Mouse (Mus musculus) ES-E14 (cell line): ENCODE measurements around the gene Arhgef26. TPM values are rescaled to one million over a fixed set of nuclear protein-coding genes. Genes with fewer than 3 reads are reported as not detected.

Experiments
- DNase-seq: peaks from one replicate; pipeline ENCODE4 v3.0.0-alpha.2; 2013; ENCODE audit warnings: low read depth, low spot score
- H3K27ac ChIP-seq: 2 replicates; pipeline ENCODE4 v1.5.1; 2012; ENCODE audit warnings: low read depth, mild to moderate bottlenecking, low read length, moderate library complexity, mixed read lengths; ENCODE audit not compliant: poor library complexity, insufficient read depth, severe bottlenecking
- H3K36me3 ChIP-seq: 2 replicates; pipeline ENCODE4 v1.6.1; 2012; ENCODE audit warnings: mild to moderate bottlenecking, low read length, moderate library complexity, mixed read lengths; ENCODE audit not compliant: control insufficient read depth, poor library complexity, insufficient read depth, severe bottlenecking
- H3K4me1 ChIP-seq, 2 experiments: fragments of 150-350 bp in 1 of 2; sonication (generic) in 1 of 2; 2 replicates each; pipeline ENCODE4 v1.6.1; 2012; ENCODE audit warnings: low read length in 2 of 2, mild to moderate bottlenecking in 1 of 2, mixed read lengths in 1 of 2; ENCODE audit not compliant: control insufficient read depth in 2 of 2, insufficient read depth in 2 of 2, poor library complexity in 1 of 2
- H3K4me3 ChIP-seq, 2 experiments: fragments of 150-350 bp in 1 of 2; sonication (generic) in 1 of 2; 2 replicates each; pipeline ENCODE4 v1.5.1; 2012; ENCODE audit warnings: low read length in 2 of 2, low read depth in 1 of 2, mild to moderate bottlenecking in 1 of 2, mixed read lengths in 1 of 2; ENCODE audit not compliant: insufficient read depth in 1 of 2, poor library complexity in 1 of 2, severe bottlenecking in 1 of 2
- H3K9ac ChIP-seq: 2 replicates; pipeline ENCODE4 v1.6.1; 2012; ENCODE audit warnings: low read depth, mild to moderate bottlenecking, low read length, mixed read lengths; ENCODE audit not compliant: poor library complexity, insufficient read depth, severe bottlenecking
- H3K9me3 ChIP-seq: fragments of 150-350 bp; sonication (generic); 2 replicates; pipeline ENCODE4 v1.6.1; 2012; ENCODE audit warnings: low read depth, mild to moderate bottlenecking, low read length; ENCODE audit not compliant: control insufficient read depth, insufficient read depth
- CHD2 ChIP-seq: IDR thresholded peaks from 2 replicates; pipeline ENCODE4 v1.6.1; 2014; ENCODE audit warnings: mild to moderate bottlenecking, low read depth, low read length, inconsistent platforms
- HCFC1 ChIP-seq: IDR thresholded peaks from 2 replicates; pipeline ENCODE4 v1.6.1; 2012; ENCODE audit warnings: low read length, inconsistent platforms, borderline replicate concordance; ENCODE audit not compliant: insufficient read depth
- MAFK ChIP-seq: IDR thresholded peaks from 2 replicates; pipeline ENCODE4 v1.6.1; 2014; ENCODE audit warnings: mild to moderate bottlenecking, low read depth, low read length, inconsistent platforms; ENCODE audit not compliant: insufficient read depth
- ZC3H11A ChIP-seq: IDR thresholded peaks from 2 replicates; pipeline ENCODE4 v1.6.1; 2012; ENCODE audit warnings: low read depth, mild to moderate bottlenecking, inconsistent platforms, low read length, borderline replicate concordance
- ZNF384 ChIP-seq: IDR thresholded peaks from 2 replicates; pipeline ENCODE4 v1.6.1; 2012; ENCODE audit warnings: low read depth, low read length, inconsistent platforms
- in situ Hi-C, 2 experiments: fragments of 600-800 bp; cut with MboI; formaldehyde crosslinking; loops; one replicate each; pipeline ENCODE4 v1.15.1; 2025; ENCODE audit warnings: low sequenced_read_pairs in 2 of 2, inconsistent platforms in 1 of 2; ENCODE audit not compliant: unreplicated experiment in 2 of 2
- total RNA-seq: library from RNA; depleted of rRNA; stranded (reverse); fragments of 300-350 nt; gene quantifications from 2 replicates; pipeline ENCODE4 v1.2.3, GENCODE M21; 2012

Gene Arhgef26
- total RNA-seq, 1 experiment, result 5.9 TPM

- no peak for DNase-seq
- TF ChIP-seq HCFC1 (no peak), MAFK (no peak), ZC3H11A (no peak), ZNF384 (no peak), CHD2 (no peak)
Observed at GRCm38 (mm10) chr3:62374831-62375230, 36.7 kb downstream of the Arhgef26 start.

GRCm38 (mm10) chr3:62376719-62377118 is 38.6 kb downstream of the Arhgef26 start:
- Histone ChIP-seq H3K36me3 (no peaks in the 10 kb centered on the region), H3K4me3 (no peak overlapping the region), H3K9ac (no peak overlapping the region), H3K27ac (no peak overlapping the region), H3K9me3 (no peaks in the 10 kb centered on the region), H3K4me1 (no peaks in the 10 kb centered on the region)
- DNase-seq, result no peak
- in situ Hi-C loops, result no loop called here
- TF ChIP-seq HCFC1 (no peak), ZC3H11A (no peak), MAFK (no peak), ZNF384 (no peak), CHD2 (no peak)

More at GRCm38 (mm10) chr3:62374831-62375230, 36.7 kb downstream of the Arhgef26 start:
- Histone ChIP-seq H3K4me3 (no peak overlapping the region), H3K9me3 (no peaks in the 10 kb centered on the region), H3K4me1 (no peaks in the 10 kb centered on the region), H3K9ac (no peak overlapping the region), H3K27ac (no peak overlapping the region), H3K36me3 (no peaks in the 10 kb centered on the region)
- in situ Hi-C loops, result no loop called here

DNA sequence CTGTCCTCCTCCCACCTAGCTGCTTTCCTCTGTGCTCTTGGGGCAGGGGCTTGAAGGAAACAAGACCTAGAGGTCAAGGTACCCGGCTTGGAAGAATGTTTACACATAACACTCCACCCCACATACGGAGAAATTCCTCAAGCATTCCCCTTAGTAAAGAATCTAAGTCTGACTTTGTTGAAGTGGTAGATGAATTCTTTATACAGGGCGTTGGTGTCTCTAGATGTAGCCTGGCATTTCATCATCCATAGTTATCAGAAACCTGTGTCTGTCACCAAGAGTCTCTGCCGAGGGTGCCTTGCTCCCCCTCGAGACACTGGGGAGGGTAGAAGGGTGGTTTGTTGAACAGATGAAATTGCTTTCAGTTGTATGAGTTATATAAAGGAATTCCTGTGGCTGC is 41.8 kb downstream of the Arhgef26 start:
- no peak for DNase-seq
- Histone ChIP-seq H3K27ac (no peak overlapping the region), H3K9me3 (no peaks in the 10 kb centered on the region), H3K36me3 (no peaks in the 10 kb centered on the region), H3K4me1 (no peaks in the 10 kb centered on the region), H3K4me3 (no peak overlapping the region), H3K9ac (no peak overlapping the region)
- TF ChIP-seq ZC3H11A, result no peak
- TF ChIP-seq ZNF384, result no peak
- no peak for TF ChIP-seq HCFC1
- no peak for TF ChIP-seq MAFK
- TF ChIP-seq CHD2, result no peak
- in situ Hi-C loops, result no loop called here

GRCm38 (mm10) chr3:62380420-62380819 is 42.3 kb downstream of the Arhgef26 start:
- no peak overlapping the region for H3K9ac ChIP-seq
- H3K4me1 ChIP-seq, result no peaks in the 10 kb centered on the region
- TF ChIP-seq HCFC1, result no peak
- TF ChIP-seq CHD2, result no peak
- no peak for TF ChIP-seq MAFK
- no peak for TF ChIP-seq ZNF384
- no peak for TF ChIP-seq ZC3H11A
- H3K36me3 ChIP-seq, result no peaks in the 10 kb centered on the region
- H3K4me3 ChIP-seq, result no peak overlapping the region
- no peak overlapping the region for H3K27ac ChIP-seq
- H3K9me3 ChIP-seq, result no peaks in the 10 kb centered on the region
- in situ Hi-C loops, result no loop called here
- DNase-seq, result no peak

DNA sequence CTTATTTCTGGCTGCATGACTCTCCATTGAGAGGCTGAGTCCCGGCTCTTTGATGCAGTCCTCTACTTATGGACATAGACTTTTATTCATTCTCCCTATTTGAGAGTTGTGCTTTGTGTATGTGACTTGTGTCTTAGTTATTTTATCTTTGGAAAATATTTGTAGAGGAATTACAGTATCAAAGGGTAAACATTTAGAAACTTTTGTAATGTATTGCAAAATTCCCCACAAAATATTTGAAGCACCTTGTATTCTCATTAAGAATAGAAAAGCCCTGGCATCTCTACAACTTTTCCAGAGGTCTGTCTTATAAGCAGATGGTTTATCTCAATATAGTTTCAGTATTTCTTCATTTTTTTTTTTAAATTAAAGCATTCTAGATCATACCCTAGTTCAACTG is 44.7 kb downstream of the Arhgef26 start:
- no peak overlapping the region for H3K9ac ChIP-seq
- no peaks in the 10 kb centered on the region for H3K4me1 ChIP-seq
- no peak overlapping the region for H3K27ac ChIP-seq
- in situ Hi-C loops, result no loop called here
- TF ChIP-seq ZNF384, result no peak
- TF ChIP-seq CHD2, result no peak
- TF ChIP-seq ZC3H11A, result no peak
- H3K36me3 ChIP-seq, result no peaks in the 10 kb centered on the region
- no peak overlapping the region for H3K4me3 ChIP-seq
- no peak for DNase-seq
- no peaks in the 10 kb centered on the region for H3K9me3 ChIP-seq
